Mouse (Mus musculus) kidney, embryonic 16.5 days (tissue): ENCODE measurements around the gene Rin3. TPM values are rescaled to one million over a fixed set of nuclear protein-coding genes. Genes with fewer than 3 reads are reported as not detected.

Experiments
- ATAC-seq: fragments of 200-750 bp; cut with Nextera tagmentation; 2 replicates; pipeline ENCODE4 v1.8.0; 2017; ENCODE audit warnings: moderate TSS enrichment; ENCODE audit not compliant: low FRiP score, low TSS enrichment
- H3K27ac ChIP-seq: fragments of 300-500 bp; sonication (generic); 2 replicates; pipeline ENCODE4 v1.5.1; 2014; ENCODE audit warnings: low read length
- H3K27me3 ChIP-seq: fragments of 300-500 bp; sonication (generic); 2 replicates; pipeline ENCODE4 v1.6.1; 2014; ENCODE audit warnings: low read length, control low read depth, mixed read lengths; ENCODE audit not compliant: insufficient read depth
- H3K36me3 ChIP-seq: fragments of 300-500 bp; sonication (generic); 2 replicates; pipeline ENCODE4 v1.6.1; 2014; ENCODE audit warnings: low read length, control low read depth, mixed read lengths; ENCODE audit not compliant: insufficient read depth
- H3K4me1 ChIP-seq: fragments of 300-500 bp; sonication (generic); 2 replicates; pipeline ENCODE4 v1.6.1; 2014; ENCODE audit warnings: low read length, control low read depth, mixed read lengths; ENCODE audit not compliant: insufficient read depth
- H3K4me2 ChIP-seq: fragments of 300-500 bp; sonication (generic); replicated peaks from 2 replicates; pipeline ENCODE4 v1.6.1; 2014; ENCODE audit warnings: low read depth, low read length
- H3K4me3 ChIP-seq: fragments of 300-500 bp; sonication (generic); 2 replicates; pipeline ENCODE4 v1.5.1; 2014; ENCODE audit warnings: mild to moderate bottlenecking, low read length
- H3K9ac ChIP-seq: fragments of 300-500 bp; sonication (generic); replicated peaks from 2 replicates; pipeline ENCODE4 v1.6.1; 2014; ENCODE audit warnings: low read length
- H3K9me3 ChIP-seq: fragments of 300-500 bp; sonication (generic); 2 replicates; pipeline ENCODE4 v1.6.1; 2016; ENCODE audit warnings: low read length, control low read depth
- WGBS: fragments of 180-500 bp; shearing (Covaris S2); extraction: QIAGEN DNeasy Blood & Tissue Kit; methylation state at CpG from one replicate; pipeline ENCODE4 v1.1.7; 2014; 5-methylcytosine and 5-hydroxymethylcytosine counted together
- polyA plus RNA-seq: library from polyadenylated mRNA; unstranded; fragments of >200 nt; fragmentation: Nextera tagmentation; extraction: Ambion mirVana; gene quantifications from 2 replicates; pipeline ENCODE4 v1.2.1, GENCODE M21; 2015

The Rin3 gene
- polyA plus RNA-seq, 1 experiment from 2014 or later, result 9.1 TPM

GRCm38 (mm10) chr12:102369488-102370235 is 86.8 kb downstream of the Rin3 start:
- H3K27ac ChIP-seq, result no peak overlapping the region
- ATAC-seq, result no peak

GRCm38 (mm10) chr12:102370931-102371500 is 88.2 kb downstream of the Rin3 start:
- no peaks in the 10 kb centered on the region for H3K9me3 ChIP-seq
- H3K4me2 ChIP-seq, result no peak overlapping the region
- no peak overlapping the region for H3K27ac ChIP-seq
- ATAC-seq, result no peak
- no peak overlapping the region for H3K4me3 ChIP-seq
- H3K9ac ChIP-seq, result no peak overlapping the region
- H3K36me3 ChIP-seq, result peaks cover 20% of the 10 kb centered on the region; the same call in 1 of the 2 replicates
- H3K4me1 ChIP-seq, result peaks cover 7% of the 10 kb centered on the region
- WGBS, result 81% methylated on average over 4 of the region's 4 CpGs
- H3K27me3 ChIP-seq, result no peaks in the 10 kb centered on the region

More at GRCm38 (mm10) chr12:102369488-102370235, 86.8 kb downstream of the Rin3 start:
- Histone ChIP-seq H3K27me3 (no peaks in the 10 kb centered on the region), H3K4me1 (peaks cover 7% of the 10 kb centered on the region), H3K4me2 (no peak overlapping the region), H3K36me3 (peaks cover 20% of the 10 kb centered on the region; the same call in 1 of the 2 replicates), H3K9me3 (no peaks in the 10 kb centered on the region), H3K9ac (no peak overlapping the region), H3K4me3 (no peak overlapping the region)
- 65% methylated on average over 22 of the region's 22 CpGs for WGBS

GRCm38 (mm10) chr12:102372322-102372721 is 89.5 kb downstream of the Rin3 start:
- Histone ChIP-seq H3K27ac (no peak overlapping the region), H3K9ac (no peak overlapping the region), H3K4me3 (no peak overlapping the region), H3K9me3 (no peaks in the 10 kb centered on the region), H3K4me1 (peaks cover 7% of the 10 kb centered on the region), H3K36me3 (peaks cover 23% of the 10 kb centered on the region), H3K27me3 (no peaks in the 10 kb centered on the region), H3K4me2 (no peak overlapping the region)
- no peak for ATAC-seq
- WGBS, result 64% methylated on average over 3 of the region's 3 CpGs

- no peak overlapping the region for H3K4me2 ChIP-seq
- H3K4me3 ChIP-seq, result no peak overlapping the region
- no peaks in the 10 kb centered on the region for H3K4me1 ChIP-seq
- 83% methylated on average over 8 of the region's 8 CpGs for WGBS
- H3K27me3 ChIP-seq, result no peaks in the 10 kb centered on the region
- ATAC-seq, result no peak
- peaks cover 22% of the 10 kb centered on the region for H3K36me3 ChIP-seq
- no peak overlapping the region for H3K27ac ChIP-seq
- no peaks in the 10 kb centered on the region for H3K9me3 ChIP-seq
- H3K9ac ChIP-seq, result no peak overlapping the region
These were observed 99.3 kb downstream of the Rin3 start for GRCm38 (mm10) chr12:102382180-102382579.

- WGBS, result 86% methylated on average over 9 of the region's 9 CpGs
These were observed 100.4 kb downstream of the Rin3 start for GRCm38 (mm10) chr12:102383288-102383687.

GRCm38 (mm10) chr12:102384819-102385218 is 102.0 kb downstream of the Rin3 start:
- Histone ChIP-seq H3K4me1 (no peaks in the 10 kb centered on the region), H3K4me3 (no peak overlapping the region), H3K27me3 (no peaks in the 10 kb centered on the region), H3K36me3 (peaks cover 30% of the 10 kb centered on the region; the same call in 1 of the 2 replicates), H3K27ac (no peak overlapping the region), H3K9ac (no peak overlapping the region), H3K4me2 (no peak overlapping the region), H3K9me3 (no peaks in the 10 kb centered on the region)
- ATAC-seq, result peak; percentile 16; the same call in 1 of the 2 replicates
- 19% methylated on average over 3 of the region's 3 CpGs for WGBS

More at GRCm38 (mm10) chr12:102383288-102383687, 100.4 kb downstream of the Rin3 start:
- no peak overlapping the region for H3K4me2 ChIP-seq
- no peaks in the 10 kb centered on the region for H3K27me3 ChIP-seq
- ATAC-seq, result no peak
- no peak overlapping the region for H3K4me3 ChIP-seq
- no peak overlapping the region for H3K27ac ChIP-seq
- no peaks in the 10 kb centered on the region for H3K9me3 ChIP-seq
- no peaks in the 10 kb centered on the region for H3K4me1 ChIP-seq
- no peak overlapping the region for H3K9ac ChIP-seq
- peaks cover 26% of the 10 kb centered on the region for H3K36me3 ChIP-seq

GRCm38 (mm10) chr12:102387219-102387917 is 104.5 kb downstream of the Rin3 start:
- Histone ChIP-seq H3K4me2 (no peak overlapping the region), H3K4me3 (no peak overlapping the region), H3K9me3 (no peaks in the 10 kb centered on the region), H3K9ac (no peak overlapping the region), H3K36me3 (peaks cover 35% of the 10 kb centered on the region), H3K27me3 (no peaks in the 10 kb centered on the region), H3K27ac (no peak overlapping the region), H3K4me1 (no peaks in the 10 kb centered on the region)
- ATAC-seq, result peak; percentile 72; the same call in 1 of the 2 replicates
- WGBS, result 52% methylated on average over 16 of the region's 16 CpGs

GRCm38 (mm10) chr12:102390042-102390441 is 107.2 kb downstream of the Rin3 start:
- H3K9me3 ChIP-seq, result no peaks in the 10 kb centered on the region
- H3K36me3 ChIP-seq, result peaks cover 29% of the 10 kb centered on the region

GRCm38 (mm10) chr12:102391109-102391508 is 108.3 kb downstream of the Rin3 start:
- H3K27me3 ChIP-seq, result no peaks in the 10 kb centered on the region
- H3K9ac ChIP-seq, result no peak overlapping the region
- 84% methylated on average over 2 of the region's 2 CpGs for WGBS
- no peak overlapping the region for H3K27ac ChIP-seq
- ATAC-seq, result no peak
- H3K4me3 ChIP-seq, result no peak overlapping the region
- peaks cover 31% of the 10 kb centered on the region for H3K36me3 ChIP-seq
- no peaks in the 10 kb centered on the region for H3K9me3 ChIP-seq
- no peak overlapping the region for H3K4me2 ChIP-seq
- H3K4me1 ChIP-seq, result no peaks in the 10 kb centered on the region

More at GRCm38 (mm10) chr12:102390042-102390441, 107.2 kb downstream of the Rin3 start:
- Histone ChIP-seq H3K9ac (no peak overlapping the region), H3K4me3 (no peak overlapping the region), H3K27ac (no peak overlapping the region), H3K4me2 (no peak overlapping the region), H3K27me3 (no peaks in the 10 kb centered on the region), H3K4me1 (no peaks in the 10 kb centered on the region)
- no peak for ATAC-seq
- WGBS, result 30% methylated on average over 8 of the region's 8 CpGs
